Mouse (Mus musculus) lung, adult 2 months (tissue): ENCODE results near the gene Rho.

ENCODE experiments used
- CTCF ChIP-seq: fragments of 200-500 bp; IDR thresholded peaks from 2 replicates; pipeline ENCODE4 v1.5.1; 2011; ENCODE audit warnings: mild to moderate bottlenecking, low read length, control low read depth; ENCODE audit not compliant: insufficient read depth
- POLR2A ChIP-seq: fragments of 200-500 bp; IDR thresholded peaks from 2 replicates; pipeline ENCODE4 v1.6.1; 2011; ENCODE audit warnings: low read depth, mild to moderate bottlenecking, control low read depth, low read length, borderline replicate concordance; ENCODE audit errors: extremely low read depth

DNA sequence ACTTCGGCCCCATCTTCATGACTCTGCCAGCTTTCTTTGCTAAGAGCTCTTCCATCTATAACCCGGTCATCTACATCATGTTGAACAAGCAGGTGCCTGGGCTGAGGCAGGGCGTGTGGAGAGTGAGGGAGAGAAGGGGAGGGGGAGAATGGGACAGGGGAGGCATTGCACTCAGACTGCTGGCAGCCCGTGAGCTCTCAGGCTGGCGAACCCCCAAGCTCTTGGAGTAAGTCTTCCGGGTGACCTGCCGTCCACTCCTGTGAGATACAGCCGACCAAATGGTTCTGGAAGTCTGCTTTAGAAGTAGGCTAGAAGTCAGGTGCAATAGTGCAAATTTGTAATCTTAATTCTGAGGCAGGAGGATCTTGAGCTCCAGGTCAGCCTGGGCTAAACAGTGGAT, 4.0 kb downstream of the Rho start:
- TF ChIP-seq POLR2A (no peak), CTCF (no peak)
